In genomic region chr7:45725151-45725550, GRCm38 (mm10) we compare ENCODE assay signal across 30 mouse cellular contexts. TPM values are rescaled to one million over a fixed set of nuclear protein-coding genes. Genes with fewer than 3 reads are reported as not detected.
DNase-seq lines count a peak whose midpoint lies in the region; ATAC-seq and TF ChIP-seq lines count a peak whose summit lies in the region.
"Had no signal": no experiment of that assay in that cellular context is flagged by ENCODE, and none has a peak within 500 bp of the region (broad histone marks: within the 10 kb centered on the region; RNA-seq: fewer than 3 reads in every experiment).

No protein-coding gene starts in this region.

- no peak for TF ChIP-seq RAD21 in MEL (IDR thresholded peaks at IDR 0.05; ENCODE audit: low read depth, low read length)

- DNase-seq in forebrain, embryonic 11.5 days (ENCODE audit: low spot score) = peak; percentile 50
- DNase-seq in forebrain, embryonic 14.5 days (ENCODE audit: low spot score) = no peak
- DNase-seq in G1E (ENCODE audit: low spot score) (no peak), MEL (ENCODE audit: low read depth, low spot score) (peak; percentile 12)
- no peak for DNase-seq in liver, postnatal 0 days
- DNase-seq: adrenal gland, adult 8-10 months; adrenal gland, postnatal 36 days; cerebellum, adult 18-20 months; cerebellum, adult 9-10 months; gastrocnemius, postnatal 25 days; heart, adult 2 months; heart, postnatal 10 days; heart, postnatal 4 days; kidney, adult 11 months; kidney, adult 8-10 months had no signal

- no peak overlapping the region for H3K4me3 ChIP-seq in forebrain, embryonic 11.5 days (ENCODE audit: low read depth, low read length)
- no peak overlapping the region for H3K4me3 ChIP-seq in forebrain, embryonic 14.5 days (ENCODE audit: low read depth, low read length)
- H3K4me3 ChIP-seq in intestine, embryonic 16.5 days (ENCODE audit: low read length) = no peak overlapping the region
- no peak overlapping the region for H3K4me3 ChIP-seq in intestine, embryonic 15.5 days (replicated peaks)
- peak overlapping the region; percentile 3; the same call in 1 of the 2 replicates for H3K4me3 ChIP-seq in G1E (ENCODE audit: low read depth, low read length)
- H3K4me3 ChIP-seq in MEL (ENCODE audit: control insufficient read depth in 1 of 2, insufficient read depth in 1 of 2, low read depth in 2 of 2, low read length in 2 of 2) = no peak overlapping the region
- H3K4me3 ChIP-seq in liver, postnatal 0 days (ENCODE audit: low read depth, low read length) = no peak overlapping the region
- H3K4me3 ChIP-seq: embryonic facial prominence, embryonic 12.5 days; erythroblast, embryonic 14.5 days; forebrain, embryonic 10.5 days; forebrain, embryonic 15.5 days; heart, adult 2 months; heart, embryonic 10.5 days; heart, embryonic 15.5 days had no signal

- TF ChIP-seq POLR2A in MEL (IDR thresholded peaks at IDR 0.05; ENCODE audit: control insufficient read depth in 1 of 2, insufficient read depth in 1 of 2, low read depth in 1 of 2, low read length in 2 of 2, poor library complexity in 1 of 2) = no peak

- TF ChIP-seq EP300 in MEL (IDR thresholded peaks at IDR 0.05; ENCODE audit: low read depth in 1 of 2, low read length in 2 of 2) = no peak
- no peak for TF ChIP-seq EP300 in liver, postnatal 0 days (IDR thresholded peaks at IDR 0.05; ENCODE audit: low read depth)

- WGBS in forebrain, embryonic 11.5 days = 96% methylated on average over 9 of the region's 9 CpGs
- 84% methylated on average over 9 of the region's 9 CpGs for WGBS in forebrain, embryonic 14.5 days
- WGBS in intestine, embryonic 16.5 days = 87% methylated on average over 9 of the region's 9 CpGs
- 87% methylated on average over 9 of the region's 9 CpGs for WGBS in intestine, embryonic 15.5 days
- WGBS in liver, postnatal 0 days (ENCODE audit: insufficient replicate concordance) = 77% methylated on average over 9 of the region's 9 CpGs

- no peaks in the 10 kb centered on the region for H3K27me3 ChIP-seq in forebrain, embryonic 11.5 days (ENCODE audit: control insufficient read depth, insufficient read depth, low read length)
- H3K27me3 ChIP-seq in forebrain, embryonic 14.5 days (replicated peaks; ENCODE audit: control insufficient read depth, insufficient read depth, low read length) = no peaks in the 10 kb centered on the region
- H3K27me3 ChIP-seq in intestine, embryonic 16.5 days (replicated peaks; ENCODE audit: control insufficient read depth, insufficient read depth, low read length) = no peaks in the 10 kb centered on the region
- no peaks in the 10 kb centered on the region for H3K27me3 ChIP-seq in intestine, embryonic 15.5 days (replicated peaks)
- no peaks in the 10 kb centered on the region for H3K27me3 ChIP-seq in G1E (ENCODE audit: insufficient read depth, low read length)
- no peaks in the 10 kb centered on the region for H3K27me3 ChIP-seq in MEL (ENCODE audit: control insufficient read depth in 1 of 2, insufficient read depth in 2 of 2, low read length in 2 of 2)
- H3K27me3 ChIP-seq in liver, postnatal 0 days (ENCODE audit: insufficient read depth, low read length) = no peaks in the 10 kb centered on the region
- H3K27me3 ChIP-seq: embryonic facial prominence, embryonic 12.5 days; forebrain, embryonic 15.5 days; heart, embryonic 15.5 days; Patski had no signal

- H3K4me2 ChIP-seq in forebrain, embryonic 11.5 days (ENCODE audit: low read depth, low read length, severe bottlenecking) = no peak overlapping the region
- H3K4me2 ChIP-seq in forebrain, embryonic 14.5 days (ENCODE audit: low read length) = no peak overlapping the region
- H3K4me2 ChIP-seq in intestine, embryonic 16.5 days (ENCODE audit: low read depth, low read length) = no peak overlapping the region
- H3K4me2 ChIP-seq in intestine, embryonic 15.5 days (replicated peaks) = no peak overlapping the region
- no peak overlapping the region for H3K4me2 ChIP-seq in liver, postnatal 0 days (ENCODE audit: low read depth, low read length)
- H3K4me2 ChIP-seq: embryonic facial prominence, embryonic 12.5 days; forebrain, embryonic 15.5 days; heart, embryonic 15.5 days; hindbrain, embryonic 14.5 days had no signal

- no peak overlapping the region for H3K27ac ChIP-seq in forebrain, embryonic 11.5 days (ENCODE audit: low read depth, low read length)
- no peak overlapping the region for H3K27ac ChIP-seq in forebrain, embryonic 14.5 days (ENCODE audit: low read depth, low read length)
- H3K27ac ChIP-seq in intestine, embryonic 16.5 days (ENCODE audit: low read length) = no peak overlapping the region
- no peak overlapping the region for H3K27ac ChIP-seq in intestine, embryonic 15.5 days
- no peak overlapping the region for H3K27ac ChIP-seq in MEL (ENCODE audit: control insufficient read depth, low read depth, low read length)
- H3K27ac ChIP-seq in liver, postnatal 0 days (ENCODE audit: low read depth) = no peak overlapping the region
- H3K27ac ChIP-seq: embryonic facial prominence, embryonic 12.5 days; forebrain, embryonic 10.5 days; forebrain, embryonic 15.5 days; heart, adult 2 months; heart, embryonic 10.5 days; heart, embryonic 15.5 days; hindbrain, embryonic 14.5 days; hindbrain, postnatal 0 days had no signal

- no peak for ATAC-seq in forebrain, embryonic 11.5 days (replicated peaks; ENCODE audit: low FRiP score)
- ATAC-seq in forebrain, embryonic 14.5 days = no peak
- no peak for ATAC-seq in intestine, embryonic 16.5 days
- ATAC-seq in intestine, embryonic 15.5 days = no peak
- ATAC-seq in G1E (ENCODE audit: extremely low read depth, insufficient number of reproducible peaks, low FRiP score, poor library complexity, severe bottlenecking) = no peak
- no peak for ATAC-seq in liver, postnatal 0 days
- ATAC-seq: CD4-positive, CD25-positive, alpha-beta regulatory T cell, adult 4 months; forebrain, embryonic 15.5 days; hindbrain, postnatal 0 days; inflammation-experienced regulatory T-cells, adult 6 months; Patski had no signal

- peaks cover 16% of the 10 kb centered on the region for H3K36me3 ChIP-seq in forebrain, embryonic 11.5 days (ENCODE audit: control insufficient read depth, insufficient read depth, low read length)
- H3K36me3 ChIP-seq in forebrain, embryonic 14.5 days (ENCODE audit: control insufficient read depth, insufficient read depth, low read length) = peaks cover 86% of the 10 kb centered on the region
- peaks cover 20% of the 10 kb centered on the region for H3K36me3 ChIP-seq in intestine, embryonic 16.5 days (ENCODE audit: control insufficient read depth, insufficient read depth, low read length)
- H3K36me3 ChIP-seq in intestine, embryonic 15.5 days = peaks cover 40% of the 10 kb centered on the region
- H3K36me3 ChIP-seq in G1E (replicated peaks) = peaks cover 100% of the 10 kb centered on the region
- H3K36me3 ChIP-seq in MEL (ENCODE audit: control insufficient read depth in 1 of 2, insufficient read depth in 2 of 2, low read length in 2 of 2) = peaks cover 0 to 2% of the 10 kb centered on the region in 2 experiments; a peak in 1 of 4 replicates
- H3K36me3 ChIP-seq in liver, postnatal 0 days (replicated peaks; ENCODE audit: insufficient read depth, low read length) = peaks cover 13% of the 10 kb centered on the region

- no peaks in the 10 kb centered on the region for H3K4me1 ChIP-seq in forebrain, embryonic 11.5 days (replicated peaks; ENCODE audit: control insufficient read depth, insufficient read depth, low read length)
- no peaks in the 10 kb centered on the region for H3K4me1 ChIP-seq in forebrain, embryonic 14.5 days (ENCODE audit: control insufficient read depth, insufficient read depth, low read length)
- H3K4me1 ChIP-seq in intestine, embryonic 16.5 days (ENCODE audit: control insufficient read depth, insufficient read depth, low read length) = peaks cover 30% of the 10 kb centered on the region
- H3K4me1 ChIP-seq in intestine, embryonic 15.5 days (replicated peaks) = peaks cover 27% of the 10 kb centered on the region
- H3K4me1 ChIP-seq in G1E (ENCODE audit: insufficient read depth, low read depth, low read length) = peaks cover 78% of the 10 kb centered on the region
- H3K4me1 ChIP-seq in MEL (ENCODE audit: control insufficient read depth in 1 of 2, insufficient read depth in 2 of 2, low read length in 2 of 2) = no peaks in the 10 kb centered on the region
- peaks cover 5% of the 10 kb centered on the region; the same call in 1 of the 2 replicates for H3K4me1 ChIP-seq in liver, postnatal 0 days (ENCODE audit: insufficient read depth)
- H3K4me1 ChIP-seq: heart, embryonic 15.5 days had no signal

- no peaks in the 10 kb centered on the region for H3K9me3 ChIP-seq in forebrain, embryonic 11.5 days (ENCODE audit: control insufficient read depth, low read length)
- H3K9me3 ChIP-seq in forebrain, embryonic 14.5 days (replicated peaks; ENCODE audit: control insufficient read depth, low read length) = no peaks in the 10 kb centered on the region
- no peaks in the 10 kb centered on the region for H3K9me3 ChIP-seq in intestine, embryonic 16.5 days (ENCODE audit: control insufficient read depth, low read length)
- H3K9me3 ChIP-seq in intestine, embryonic 15.5 days = no peaks in the 10 kb centered on the region
- no peaks in the 10 kb centered on the region for H3K9me3 ChIP-seq in G1E (replicated peaks)
- no peaks in the 10 kb centered on the region for H3K9me3 ChIP-seq in MEL (replicated peaks; ENCODE audit: insufficient read depth, low read length)
- H3K9me3 ChIP-seq in liver, postnatal 0 days (ENCODE audit: low read length) = no peaks in the 10 kb centered on the region
- H3K9me3 ChIP-seq: embryonic facial prominence, embryonic 12.5 days; forebrain, embryonic 10.5 days; forebrain, embryonic 15.5 days; heart, embryonic 10.5 days; heart, embryonic 15.5 days had no signal

- TF ChIP-seq CTCF in G1E (IDR thresholded peaks at IDR 0.05; ENCODE audit: low read depth, low read length) = no peak
- TF ChIP-seq CTCF in MEL (IDR thresholded peaks at IDR 0.05 in 2 of 3, conservative IDR thresholded peaks at IDR 0.05 in 1 of 3; ENCODE audit: control insufficient read depth in 1 of 3, insufficient read depth in 1 of 3, low read depth in 2 of 3, low read length in 3 of 3, poor library complexity in 1 of 3, severe bottlenecking in 1 of 3) = no peak
- TF ChIP-seq CTCF in liver, postnatal 0 days (IDR thresholded peaks at IDR 0.05; ENCODE audit: low read depth) = no peak

- no peak overlapping the region for H3K9ac ChIP-seq in forebrain, embryonic 11.5 days (ENCODE audit: low read length)
- no peak overlapping the region for H3K9ac ChIP-seq in forebrain, embryonic 14.5 days (ENCODE audit: low read length)
- 0 out of 2 replicates have a peak overlapping the region, but pooled peaks have one; percentile 18 for H3K9ac ChIP-seq in intestine, embryonic 16.5 days (ENCODE audit: low read depth, low read length)
- H3K9ac ChIP-seq in intestine, embryonic 15.5 days = no peak overlapping the region
- H3K9ac ChIP-seq in MEL (ENCODE audit: control insufficient read depth, low read depth, low read length, poor library complexity, severe bottlenecking) = no peak overlapping the region
- no peak overlapping the region for H3K9ac ChIP-seq in liver, postnatal 0 days (replicated peaks)
- H3K9ac ChIP-seq: embryonic facial prominence, embryonic 12.5 days; forebrain, embryonic 15.5 days; heart, embryonic 15.5 days; hindbrain, embryonic 14.5 days had no signal

- no peaks in the 10 kb centered on the region; the same call in 1 of the 2 replicates for H3K79me2 ChIP-seq in MEL (ENCODE audit: control insufficient read depth, insufficient read depth, low read length, poor library complexity)

RNA-seq across cellular contexts. Expression of gene Spaca4, which starts 0.5 kb away (rescaled TPM):
- not detected in 2 replicates for polyA plus RNA-seq in forebrain, embryonic 11.5 days (2014; fragmentation: Nextera tagmentation; extraction: Ambion mirVana)
- polyA plus RNA-seq in forebrain, embryonic 14.5 days (2014; fragmentation: Nextera tagmentation; extraction: Ambion mirVana) = not detected in 2 replicates
- polyA plus RNA-seq in intestine, embryonic 16.5 days (2015; fragmentation: Nextera tagmentation; extraction: Ambion mirVana) = 0.86 and 1.0 TPM in 2 replicates
- 0.49 and 0.74 TPM in 2 replicates for polyA plus RNA-seq in intestine, embryonic 15.5 days (2015; fragmentation: Nextera tagmentation; extraction: Ambion mirVana)
- total RNA-seq in G1E (2014; fragmentation: Nextera tagmentation) = not detected in 2 replicates
- not detected in 2 replicates for total RNA-seq in G1E (2017)
- polyA plus RNA-seq in G1E (2012) = not detected in 2 replicates
- total RNA-seq in MEL (2012; rRNA removed) = not detected in 2 replicates
- polyA plus RNA-seq in MEL (2012; ENCODE audit: insufficient read depth in 1 of 2, insufficient read length in 2 of 2, low read depth in 1 of 2, low replicate concordance in 2 of 2, missing spikeins in 1 of 2) = under 1 TPM in 1 of 2 experiments, not detected in 1; 0.38 TPM
- polyA plus RNA-seq in liver, postnatal 0 days (2015; fragmentation: Nextera tagmentation; extraction: Ambion mirVana) = not detected in 2 replicates
- total RNA-seq: adrenal gland, adult 8-10 months; adrenal gland, postnatal 36 days; gastrocnemius, adult 8-10 months; gastrocnemius, postnatal 25 days; heart, adult 2 months; heart, postnatal 10 days; heart, postnatal 4 days; hindbrain, postnatal 0 days had no signal
- polyA plus RNA-seq: CD4-positive, CD25-positive, alpha-beta regulatory T cell, adult 4 months; embryonic facial prominence, embryonic 12.5 days; erythroblast, embryonic 14.5 days; forebrain, embryonic 15.5 days; heart, adult 2 months; heart, embryonic 10.5 days; heart, embryonic 15.5 days; hindbrain, embryonic 11.5 days; hindbrain, embryonic 14.5 days; hindbrain, postnatal 0 days; inflammation-experienced regulatory T-cells, adult 6 months; Patski had no signal

RNA-seq across cellular contexts. Expression of gene Fam83e, which starts 4.1 kb away (rescaled TPM):
- polyA plus RNA-seq in forebrain, embryonic 11.5 days (2014; fragmentation: Nextera tagmentation; extraction: Ambion mirVana) = 0.80 and 1.2 TPM in 2 replicates
- polyA plus RNA-seq in forebrain, embryonic 14.5 days (2014; fragmentation: Nextera tagmentation; extraction: Ambion mirVana) = 0.11 and 0.15 TPM in 2 replicates
- polyA plus RNA-seq in intestine, embryonic 16.5 days (2015; fragmentation: Nextera tagmentation; extraction: Ambion mirVana) = 30.9 and 34.2 TPM in 2 replicates
- polyA plus RNA-seq in intestine, embryonic 15.5 days (2015; fragmentation: Nextera tagmentation; extraction: Ambion mirVana) = 19.7 and 22.4 TPM in 2 replicates
- 0.34 and 0.38 TPM in 2 replicates for total RNA-seq in G1E (2014; fragmentation: Nextera tagmentation)
- 1.2 and 1.3 TPM in 2 replicates for total RNA-seq in G1E (2017)
- 0.49 and 0.77 TPM in 2 replicates for polyA plus RNA-seq in G1E (2012)
- 0.95 and 1.0 TPM in 2 replicates for total RNA-seq in MEL (2012; rRNA removed)
- under 1 TPM in 1 of 2 experiments, not detected in 1; 0.43 TPM for polyA plus RNA-seq in MEL (2012; ENCODE audit: insufficient read depth in 1 of 2, insufficient read length in 2 of 2, low read depth in 1 of 2, low replicate concordance in 2 of 2, missing spikeins in 1 of 2)
- polyA plus RNA-seq in liver, postnatal 0 days (2015; fragmentation: Nextera tagmentation; extraction: Ambion mirVana) = 0.13 TPM in 1 of 2 replicates, not detected in the other
- polyA plus RNA-seq: CD4-positive, CD25-positive, alpha-beta regulatory T cell, adult 4 months had no signal

RNA-seq across cellular contexts. Expression of gene Sphk2, which starts 7.3 kb away (rescaled TPM):
- 27.0 and 27.9 TPM in 2 replicates for polyA plus RNA-seq in forebrain, embryonic 11.5 days (2014; fragmentation: Nextera tagmentation; extraction: Ambion mirVana)
- polyA plus RNA-seq in forebrain, embryonic 14.5 days (2014; fragmentation: Nextera tagmentation; extraction: Ambion mirVana) = 16.3 and 19.7 TPM in 2 replicates
- 55.6 and 59.2 TPM in 2 replicates for polyA plus RNA-seq in intestine, embryonic 16.5 days (2015; fragmentation: Nextera tagmentation; extraction: Ambion mirVana)
- polyA plus RNA-seq in intestine, embryonic 15.5 days (2015; fragmentation: Nextera tagmentation; extraction: Ambion mirVana) = 38.1 and 41.6 TPM in 2 replicates
- total RNA-seq in G1E (2014; fragmentation: Nextera tagmentation) = 16.3 and 21.4 TPM in 2 replicates
- total RNA-seq in G1E (2017) = 9.3 and 9.8 TPM in 2 replicates
- 96.0 and 115 TPM in 2 replicates for polyA plus RNA-seq in G1E (2012)
- total RNA-seq in MEL (2012; rRNA removed) = 18.3 and 21.0 TPM in 2 replicates
- 10 to 100 TPM in 1 of 2 experiments, not detected in 1; 40.2 TPM for polyA plus RNA-seq in MEL (2012; ENCODE audit: insufficient read depth in 1 of 2, insufficient read length in 2 of 2, low read depth in 1 of 2, low replicate concordance in 2 of 2, missing spikeins in 1 of 2)
- polyA plus RNA-seq in liver, postnatal 0 days (2015; fragmentation: Nextera tagmentation; extraction: Ambion mirVana) = 15.5 and 17.3 TPM in 2 replicates

RNA-seq across cellular contexts. Expression of gene Rpl18, which starts 9.9 kb away (rescaled TPM):
- polyA plus RNA-seq in forebrain, embryonic 11.5 days (2014; fragmentation: Nextera tagmentation; extraction: Ambion mirVana) = 936 and 958 TPM in 2 replicates
- polyA plus RNA-seq in forebrain, embryonic 14.5 days (2014; fragmentation: Nextera tagmentation; extraction: Ambion mirVana) = 727 and 966 TPM in 2 replicates
- 1,070 and 1,157 TPM in 2 replicates for polyA plus RNA-seq in intestine, embryonic 16.5 days (2015; fragmentation: Nextera tagmentation; extraction: Ambion mirVana)
- 1,110 and 1,134 TPM in 2 replicates for polyA plus RNA-seq in intestine, embryonic 15.5 days (2015; fragmentation: Nextera tagmentation; extraction: Ambion mirVana)
- total RNA-seq in G1E (2014; fragmentation: Nextera tagmentation) = 3,054 and 3,291 TPM in 2 replicates
- total RNA-seq in G1E (2017) = 1,837 and 1,972 TPM in 2 replicates
- polyA plus RNA-seq in G1E (2012) = 14,383 and 17,578 TPM in 2 replicates
- 3,210 and 3,724 TPM in 2 replicates for total RNA-seq in MEL (2012; rRNA removed)
- polyA plus RNA-seq in MEL (2012; ENCODE audit: insufficient read depth in 1 of 2, insufficient read length in 2 of 2, low read depth in 1 of 2, low replicate concordance in 2 of 2, missing spikeins in 1 of 2) = 1,000 to 10,000 TPM in 1 of 2 experiments, not detected in 1; 3,544 TPM
- polyA plus RNA-seq in liver, postnatal 0 days (2015; fragmentation: Nextera tagmentation; extraction: Ambion mirVana) = 494 and 510 TPM in 2 replicates

RNA-seq across cellular contexts. Expression of gene Dbp, which starts 20.3 kb away (rescaled TPM):
- 2.9 and 3.3 TPM in 2 replicates for polyA plus RNA-seq in forebrain, embryonic 11.5 days (2014; fragmentation: Nextera tagmentation; extraction: Ambion mirVana)
- polyA plus RNA-seq in forebrain, embryonic 14.5 days (2014; fragmentation: Nextera tagmentation; extraction: Ambion mirVana) = 3.6 and 3.7 TPM in 2 replicates
- polyA plus RNA-seq in intestine, embryonic 16.5 days (2015; fragmentation: Nextera tagmentation; extraction: Ambion mirVana) = 2.3 and 3.2 TPM in 2 replicates
- polyA plus RNA-seq in intestine, embryonic 15.5 days (2015; fragmentation: Nextera tagmentation; extraction: Ambion mirVana) = 3.1 and 3.4 TPM in 2 replicates
- 22.8 and 30.2 TPM in 2 replicates for total RNA-seq in G1E (2014; fragmentation: Nextera tagmentation)
- total RNA-seq in G1E (2017) = 33.7 and 37.8 TPM in 2 replicates
- polyA plus RNA-seq in G1E (2012) = 18.0 and 23.0 TPM in 2 replicates
- total RNA-seq in MEL (2012; rRNA removed) = 21.1 and 24.4 TPM in 2 replicates
- 10 to 100 TPM in 1 of 2 experiments, not detected in 1; 22.5 TPM for polyA plus RNA-seq in MEL (2012; ENCODE audit: insufficient read depth in 1 of 2, insufficient read length in 2 of 2, low read depth in 1 of 2, low replicate concordance in 2 of 2, missing spikeins in 1 of 2)
- polyA plus RNA-seq in liver, postnatal 0 days (2015; fragmentation: Nextera tagmentation; extraction: Ambion mirVana) = 3.6 and 5.2 TPM in 2 replicates

Comparison
In these comparisons a context has a peak if more than half of its experiments do, and no peak if none do; other contexts are left out.
1. DNase-seq: peak in forebrain, embryonic 11.5 days (single experiment) and MEL (single experiment); none in forebrain, embryonic 14.5 days (single experiment), G1E (single experiment) and liver, postnatal 0 days (single experiment).